Mouse (Mus musculus) heart, embryonic 10.5 days (tissue): Measurements from ENCODE around the gene Amdhd1. TPM values are rescaled to one million over a fixed set of nuclear protein-coding genes. Genes with fewer than 3 reads are reported as not detected.
"Not testable (repeated sequence)": the region's sequence is repeated elsewhere in the genome, so short reads cannot be mapped to it uniquely, and the experiment has no call there.

ENCODE experiments used
- DNase-seq: peaks from one replicate; pipeline ENCODE4 v3.0.0-alpha.2; 2017; ENCODE audit warnings: low spot score
- H3K27ac ChIP-seq: fragments of 300-500 bp; sonication (generic); 2 replicates; pipeline ENCODE4 v1.5.1; 2016; ENCODE audit warnings: mild to moderate bottlenecking
- H3K27me3 ChIP-seq: fragments of 300-500 bp; sonication (generic); 2 replicates; pipeline ENCODE4 v1.6.1; 2016; ENCODE audit warnings: mild to moderate bottlenecking; ENCODE audit not compliant: poor library complexity, insufficient read depth, severe bottlenecking
- H3K36me3 ChIP-seq: fragments of 300-500 bp; sonication (generic); 2 replicates; pipeline ENCODE4 v1.6.1; 2016; ENCODE audit warnings: mild to moderate bottlenecking, moderate library complexity
- H3K4me1 ChIP-seq: fragments of 300-500 bp; sonication (generic); 2 replicates; pipeline ENCODE4 v1.6.1; 2016; ENCODE audit warnings: mild to moderate bottlenecking
- H3K4me3 ChIP-seq: fragments of 300-500 bp; sonication (generic); 2 replicates; pipeline ENCODE4 v1.5.1; 2016; ENCODE audit warnings: mild to moderate bottlenecking, moderate library complexity
- H3K9me3 ChIP-seq: fragments of 300-500 bp; sonication (generic); 2 replicates; pipeline ENCODE4 v1.6.1; 2016; ENCODE audit warnings: mild to moderate bottlenecking, moderate library complexity
- WGBS: fragments of 180-500 bp; shearing (Covaris S2); methylation state at CpG from one replicate; pipeline ENCODE4 v1.1.7; 2016; 5-methylcytosine and 5-hydroxymethylcytosine counted together
- polyA plus RNA-seq: library from polyadenylated mRNA; unstranded; fragments of >200 nt; fragmentation: Nextera tagmentation; extraction: Ambion mirVana; gene quantifications from 2 replicates; pipeline ENCODE4 v1.2.1, GENCODE M21; 2016

Amdhd1 gene
- polyA plus RNA-seq, 1 experiment from 2014 or later: 1.5 TPM

DNA sequence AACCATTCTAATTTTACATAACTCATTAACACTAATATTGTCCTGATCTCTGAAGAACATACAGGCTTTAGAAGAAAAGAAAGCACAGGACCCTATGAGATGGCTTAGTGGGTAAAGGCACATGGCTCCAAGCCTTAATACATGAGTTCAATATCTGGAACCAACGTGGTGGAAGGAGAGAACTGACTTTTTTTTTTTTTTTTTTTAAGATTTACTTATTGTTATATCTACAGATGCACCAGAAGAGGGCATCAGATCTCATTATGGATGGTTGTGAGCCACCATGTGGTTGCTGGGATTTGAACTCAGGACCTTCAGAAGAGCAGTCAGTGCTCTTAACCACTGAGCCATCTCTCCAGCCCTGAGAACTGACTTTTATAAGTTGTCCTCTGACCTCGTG lies 18.1 kb upstream of the Amdhd1 start:
- not testable (repeated sequence) for H3K4me3 ChIP-seq, DNase-seq, H3K27me3 ChIP-seq, H3K27ac ChIP-seq, H3K4me1 ChIP-seq, H3K36me3 ChIP-seq, H3K9me3 ChIP-seq
- WGBS: 78% methylated on average over 2 of the region's 2 CpGs

GRCm38 (mm10) chr10:93552596-93552995 lies 12.8 kb upstream of the Amdhd1 start:
- WGBS: 75% methylated on average over 8 of the region's 8 CpGs
- no peak overlapping the region for H3K27ac ChIP-seq
- H3K9me3 ChIP-seq: no peaks in the 10 kb centered on the region
- no peak for DNase-seq
- H3K27me3 ChIP-seq: no peaks in the 10 kb centered on the region
- no peaks in the 10 kb centered on the region for H3K36me3 ChIP-seq
- no peak overlapping the region for H3K4me3 ChIP-seq
- H3K4me1 ChIP-seq: no peaks in the 10 kb centered on the region

GRCm38 (mm10) chr10:93549821-93550220 lies 10.0 kb upstream of the Amdhd1 start:
- Histone ChIP-seq H3K36me3 (no peaks in the 10 kb centered on the region), H3K4me1 (peaks cover 3% of the 10 kb centered on the region; the same call in 1 of the 2 replicates), H3K4me3 (no peak overlapping the region), H3K9me3 (no peaks in the 10 kb centered on the region), H3K27ac (no peak overlapping the region), H3K27me3 (no peaks in the 10 kb centered on the region)
- 86% methylated on average over 10 of the region's 10 CpGs for WGBS
- no peak for DNase-seq

DNA sequence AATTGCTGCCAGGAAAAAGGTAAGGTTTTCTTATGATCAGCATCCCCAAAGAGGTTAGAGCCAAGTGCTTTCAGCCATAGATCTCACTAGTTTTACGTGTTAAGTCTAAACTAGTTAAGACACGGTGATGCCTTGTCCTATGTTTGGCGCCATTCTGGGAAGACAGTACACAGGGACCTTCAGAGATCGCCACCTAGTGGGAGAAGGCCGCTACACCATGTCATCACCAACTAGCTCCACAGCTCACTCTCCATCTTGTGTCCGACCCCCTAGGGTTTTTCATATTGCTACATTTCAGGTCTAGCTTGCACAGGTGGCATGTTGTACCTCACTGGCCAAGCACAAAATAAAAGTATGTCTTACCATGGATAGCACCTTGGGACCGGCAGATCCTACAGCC lies 9.2 kb upstream of the Amdhd1 start:
- Histone ChIP-seq H3K4me1 (peaks cover 3% of the 10 kb centered on the region; the same call in 1 of the 2 replicates), H3K27ac (no peak overlapping the region), H3K36me3 (no peaks in the 10 kb centered on the region), H3K27me3 (no peaks in the 10 kb centered on the region), H3K4me3 (no peak overlapping the region), H3K9me3 (no peaks in the 10 kb centered on the region)
- DNase-seq: peak; percentile 82
- WGBS: 16% methylated on average over 7 of the region's 7 CpGs

DNA sequence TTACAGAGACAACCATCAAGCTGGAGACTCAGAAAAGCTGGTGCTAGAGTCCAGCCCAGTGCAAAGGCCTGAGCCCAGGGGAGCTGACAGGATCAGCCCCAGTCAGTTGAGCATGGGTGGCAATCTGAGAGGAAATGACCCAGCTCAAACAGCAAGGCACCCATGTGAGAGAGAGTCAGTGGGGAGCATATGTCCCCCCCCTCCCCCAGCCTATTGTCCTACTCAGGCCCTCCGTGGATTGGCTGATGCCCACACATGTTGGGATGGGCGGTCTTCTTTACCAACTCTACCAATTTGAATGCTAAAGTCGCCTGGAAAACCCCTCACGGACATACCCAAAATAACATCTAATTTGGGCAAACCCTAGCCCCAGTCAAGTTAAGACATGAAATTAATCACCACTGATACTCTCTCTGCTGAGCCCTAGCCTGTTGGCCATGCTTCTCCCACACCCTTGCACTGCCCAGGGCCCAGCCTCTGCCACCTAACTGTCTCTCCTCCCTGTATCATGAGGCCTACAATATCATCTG lies 8.0 kb upstream of the Amdhd1 start:
- peaks cover 3% of the 10 kb centered on the region; the same call in 1 of the 2 replicates for H3K4me1 ChIP-seq
- no peak overlapping the region for H3K4me3 ChIP-seq
- H3K36me3 ChIP-seq: no peaks in the 10 kb centered on the region
- H3K27me3 ChIP-seq: no peaks in the 10 kb centered on the region
- H3K27ac ChIP-seq: no peak overlapping the region
- no peaks in the 10 kb centered on the region for H3K9me3 ChIP-seq
- WGBS: 91% methylated on average over 4 of the region's 4 CpGs
- no peak for DNase-seq

GRCm38 (mm10) chr10:93544172-93544571 lies 4.3 kb upstream of the Amdhd1 start:
- peaks cover 22% of the 10 kb centered on the region for H3K4me1 ChIP-seq
- 79% methylated on average over 5 of the region's 5 CpGs for WGBS
- DNase-seq: peak; percentile 42
- no peaks in the 10 kb centered on the region for H3K36me3 ChIP-seq
- no peak overlapping the region for H3K4me3 ChIP-seq
- no peak overlapping the region for H3K27ac ChIP-seq
- H3K9me3 ChIP-seq: no peaks in the 10 kb centered on the region
- no peaks in the 10 kb centered on the region for H3K27me3 ChIP-seq

- Histone ChIP-seq H3K9me3 (no peaks in the 10 kb centered on the region), H3K27me3 (0 out of 2 replicates have a peak, but pooled peaks cover 3% of the 10 kb centered on the region), H3K36me3 (no peaks in the 10 kb centered on the region), H3K4me3 (no peak overlapping the region), H3K4me1 (peaks cover 22% of the 10 kb centered on the region), H3K27ac (no peak overlapping the region)
- no peak for DNase-seq
- WGBS: 65% methylated on average over 6 of the region's 6 CpGs
These were observed 3.3 kb upstream of the Amdhd1 start for GRCm38 (mm10) chr10:93543176-93543575.

- DNase-seq: peak; percentile 72
- H3K9me3 ChIP-seq: no peaks in the 10 kb centered on the region
- H3K4me3 ChIP-seq: no peak overlapping the region
- H3K27ac ChIP-seq: no peak overlapping the region
- WGBS: 73% methylated on average over 4 of the region's 4 CpGs
- H3K36me3 ChIP-seq: no peaks in the 10 kb centered on the region
- H3K27me3 ChIP-seq: peaks cover 12% of the 10 kb centered on the region; the same call in 1 of the 2 replicates
- H3K4me1 ChIP-seq: peaks cover 22% of the 10 kb centered on the region
These were observed 2.5 kb upstream of the Amdhd1 start for GRCm38 (mm10) chr10:93542356-93542755.

- WGBS: 70% methylated on average over 1 of the region's 1 CpGs
These were observed 1.8 kb upstream of the Amdhd1 start for GRCm38 (mm10) chr10:93541585-93541984.

GRCm38 (mm10) chr10:93540431-93541210 lies 788 bp upstream of the Amdhd1 start, which contains the start of gene Ccdc38:
TSS of gene Ccdc38 (plus strand) at chr10:93540632.
- Histone ChIP-seq H3K27ac (peak within 1 kb of the TSS; percentile 75), H3K36me3 (no peaks in the 10 kb centered on the region), H3K4me3 (peak within 1 kb of the TSS; percentile 58), H3K4me1 (peaks cover 20% of the 10 kb centered on the region), H3K27me3 (peaks cover 25% of the 10 kb centered on the region), H3K9me3 (no peaks in the 10 kb centered on the region)
- no peak for DNase-seq
- 56% methylated on average over 17 of the region's 17 CpGs for WGBS

More at GRCm38 (mm10) chr10:93541585-93541984, 1.8 kb upstream of the Amdhd1 start:
- Histone ChIP-seq H3K9me3 (no peaks in the 10 kb centered on the region), H3K4me3 (no peak overlapping the region), H3K36me3 (no peaks in the 10 kb centered on the region), H3K4me1 (peaks cover 22% of the 10 kb centered on the region), H3K27ac (no peak overlapping the region), H3K27me3 (peaks cover 19% of the 10 kb centered on the region)
- no peak for DNase-seq

DNA sequence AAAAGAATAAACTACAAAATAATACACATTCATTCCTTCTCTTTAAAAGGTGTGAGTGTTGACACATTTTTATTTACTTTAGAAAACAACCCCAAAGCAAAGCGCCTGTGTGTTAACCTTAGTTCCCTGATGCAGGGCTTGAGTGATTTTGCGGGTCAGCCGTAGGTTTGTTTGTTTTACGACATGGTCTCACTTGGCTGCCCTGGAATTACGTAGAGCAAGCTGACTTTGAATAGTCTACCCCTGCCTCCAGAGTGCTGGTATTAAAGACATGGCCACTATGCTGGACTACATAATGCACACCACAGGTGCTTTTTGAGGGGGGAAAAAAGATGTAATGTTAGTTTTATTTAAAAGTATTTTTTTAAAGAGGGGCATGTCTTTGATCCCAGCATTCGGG lies 1.0 kb downstream of the Amdhd1 start:
- H3K27me3 ChIP-seq: peaks cover 44% of the 10 kb centered on the region
- WGBS: 64% methylated on average over 6 of the region's 6 CpGs

GRCm38 (mm10) chr10:93538287-93538686 lies 1.5 kb downstream of the Amdhd1 start:
- Histone ChIP-seq H3K36me3 (no peaks in the 10 kb centered on the region), H3K4me3 (no peak overlapping the region), H3K27ac (no peak overlapping the region), H3K4me1 (peaks cover 25% of the 10 kb centered on the region), H3K9me3 (no peaks in the 10 kb centered on the region), H3K27me3 (peaks cover 44% of the 10 kb centered on the region)
- 88% methylated on average over 2 of the region's 2 CpGs for WGBS
- DNase-seq: no peak

More for the DNA sequence above, 1.0 kb downstream of the Amdhd1 start:
- no peak for DNase-seq
- Histone ChIP-seq H3K4me3 (no peak overlapping the region), H3K9me3 (no peaks in the 10 kb centered on the region), H3K27ac (no peak overlapping the region), H3K4me1 (peaks cover 25% of the 10 kb centered on the region), H3K36me3 (no peaks in the 10 kb centered on the region)

DNA sequence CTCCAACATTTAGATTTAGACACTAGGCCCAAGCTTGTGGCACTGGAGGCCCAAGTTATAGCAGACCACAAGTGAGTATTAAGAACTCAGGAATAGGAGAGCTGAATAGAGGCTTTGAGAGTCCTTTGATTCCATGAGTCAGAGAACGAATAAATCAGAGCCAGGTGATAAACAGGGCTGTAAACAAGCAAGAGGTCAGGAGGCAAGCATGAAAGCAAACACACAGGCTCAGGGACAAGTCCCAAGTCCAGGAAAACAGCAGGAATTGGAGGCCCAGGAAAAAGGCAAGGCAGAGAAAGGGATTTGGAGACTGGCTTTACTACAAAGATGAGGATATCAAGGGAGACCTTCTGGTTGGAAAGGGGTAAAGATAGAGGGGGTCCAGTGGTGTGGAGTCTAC lies 14.5 kb downstream of the Amdhd1 start:
- no peak overlapping the region for H3K27ac ChIP-seq
- no peak overlapping the region for H3K4me3 ChIP-seq
- H3K36me3 ChIP-seq: no peaks in the 10 kb centered on the region
- H3K27me3 ChIP-seq: no peaks in the 10 kb centered on the region
- DNase-seq: peak; percentile 11
- no peaks in the 10 kb centered on the region for H3K4me1 ChIP-seq
- WGBS: 79% methylated on average over 1 of the region's 1 CpGs
- H3K9me3 ChIP-seq: no peaks in the 10 kb centered on the region
